Mouse (Mus musculus): ENCODE measurements around the gene Vav1.

DNA sequence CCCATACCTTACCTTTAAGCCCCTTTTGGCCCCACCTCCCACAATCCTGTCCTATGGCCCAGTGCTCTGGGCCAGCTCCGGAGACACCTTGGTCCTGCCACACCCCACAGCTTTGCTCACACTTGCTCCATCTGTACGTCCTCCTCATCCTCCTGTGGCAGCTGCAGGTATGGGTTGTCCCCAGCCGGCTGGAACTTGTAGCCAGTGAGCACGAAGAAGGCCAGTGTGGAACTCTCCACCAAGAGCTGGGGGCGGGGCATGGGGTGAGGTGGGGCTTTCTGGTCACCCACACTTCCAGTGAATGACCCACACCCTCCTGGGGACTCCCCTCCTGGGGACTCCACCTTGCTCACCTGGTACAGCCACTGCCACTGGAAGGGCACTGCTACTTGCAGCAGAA is 43.1 kb upstream of the Vav1 start:
- no peak for TF ChIP-seq CTCF (IDR thresholded peaks at IDR 0.05; ENCODE audit: borderline replicate concordance, extremely low read depth, insufficient read depth, insufficient read length)
- no peak for TF ChIP-seq POLR2A (IDR thresholded peaks at IDR 0.05; ENCODE audit: borderline replicate concordance, extremely low read depth, insufficient read depth, insufficient read length, poor library complexity, severe bottlenecking)

Measured in brain, embryonic 14.5 days (tissue).